Mouse (Mus musculus) liver, embryonic 12.5 days (tissue): ENCODE results near the gene Jazf1. TPM values are rescaled to one million over a fixed set of nuclear protein-coding genes. Genes with fewer than 3 reads are reported as not detected.

Experiments
- ATAC-seq: fragments of 200-750 bp; cut with Nextera tagmentation; 2 replicates; pipeline ENCODE4 v1.8.0; 2017; ENCODE audit warnings: moderate number of reproducible peaks, mild to moderate bottlenecking, moderate library complexity
- H3K27ac ChIP-seq: fragments of 300-500 bp; sonication (generic); 2 replicates; pipeline ENCODE4 v1.5.1; 2016; ENCODE audit warnings: mild to moderate bottlenecking
- H3K27me3 ChIP-seq: fragments of 300-500 bp; sonication (generic); replicated peaks from 2 replicates; pipeline ENCODE4 v1.6.1; 2016; ENCODE audit warnings: mild to moderate bottlenecking, moderate library complexity
- H3K36me3 ChIP-seq: fragments of 300-500 bp; sonication (generic); 2 replicates; pipeline ENCODE4 v1.6.1; 2016; ENCODE audit warnings: mild to moderate bottlenecking, moderate library complexity
- H3K4me1 ChIP-seq: fragments of 300-500 bp; sonication (generic); 2 replicates; pipeline ENCODE4 v1.6.1; 2016
- H3K4me2 ChIP-seq: fragments of 300-500 bp; sonication (generic); 2 replicates; pipeline ENCODE4 v1.6.1; 2016; ENCODE audit warnings: mild to moderate bottlenecking, moderate library complexity
- H3K4me3 ChIP-seq: fragments of 300-500 bp; sonication (generic); 2 replicates; pipeline ENCODE4 v1.5.1; 2016; ENCODE audit warnings: mild to moderate bottlenecking, moderate library complexity
- H3K9ac ChIP-seq: fragments of 300-500 bp; sonication (generic); 2 replicates; pipeline ENCODE4 v1.6.1; 2016; ENCODE audit warnings: mild to moderate bottlenecking, moderate library complexity
- H3K9me3 ChIP-seq: fragments of 300-500 bp; sonication (generic); replicated peaks from 2 replicates; pipeline ENCODE4 v1.6.1; 2016; ENCODE audit warnings: mild to moderate bottlenecking, moderate library complexity
- WGBS: fragments of 180-500 bp; shearing (Covaris S2); methylation state at CpG from one replicate; pipeline ENCODE4 v1.1.7; 2016; ENCODE audit not compliant: insufficient replicate concordance; 5-methylcytosine and 5-hydroxymethylcytosine counted together
- polyA plus RNA-seq: library from polyadenylated mRNA; unstranded; fragments of >200 nt; fragmentation: Nextera tagmentation; extraction: Ambion mirVana; gene quantifications from 2 replicates; pipeline ENCODE4 v1.2.1, GENCODE M21; 2016

Jazf1 gene
- polyA plus RNA-seq, 1 experiment from 2014 or later: 1.3 TPM

DNA sequence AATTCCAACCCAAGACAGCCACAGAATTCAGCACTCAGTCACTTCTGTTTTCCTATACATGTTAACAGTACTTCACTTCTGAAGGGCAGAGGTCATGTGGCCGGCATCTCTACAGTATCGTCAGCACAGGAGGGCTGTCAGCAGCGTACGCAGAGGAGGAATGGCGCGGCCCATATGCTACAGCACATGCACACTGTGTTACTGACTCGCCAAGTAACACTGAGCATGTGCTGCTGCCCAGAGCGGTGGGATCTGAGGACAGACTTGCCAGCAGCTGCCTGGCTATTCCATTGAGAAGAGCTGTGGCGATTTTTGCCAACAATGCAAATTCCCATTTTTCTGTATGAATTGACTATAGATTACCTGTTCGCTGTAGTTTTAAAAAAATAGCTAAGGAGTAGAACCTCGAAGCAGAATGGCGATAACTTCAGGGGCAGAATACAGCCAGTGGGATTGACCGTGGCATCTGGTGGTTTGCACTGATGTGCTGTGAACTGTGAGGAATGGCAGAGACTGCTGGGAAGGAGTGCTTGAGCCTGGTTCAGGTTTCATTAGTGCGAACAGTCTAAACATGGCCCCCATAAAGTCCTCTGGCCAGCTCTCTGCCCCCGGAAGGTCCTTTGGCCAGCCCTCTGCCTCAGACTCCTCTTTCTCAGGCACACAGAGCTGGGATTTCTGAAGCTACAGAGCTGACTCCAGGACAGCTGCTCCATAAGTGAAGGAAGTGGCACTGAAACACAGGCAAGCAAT is 232.1 kb downstream of the Jazf1 start:
- Histone ChIP-seq H3K4me2 (no peak overlapping the region), H3K36me3 (no peaks in the 10 kb centered on the region), H3K27me3 (no peaks in the 10 kb centered on the region), H3K4me1 (no peaks in the 10 kb centered on the region), H3K27ac (no peak overlapping the region), H3K4me3 (no peak overlapping the region), H3K9me3 (no peaks in the 10 kb centered on the region), H3K9ac (no peak overlapping the region)
- ATAC-seq: no peak
- WGBS: 75% methylated on average over 15 of the region's 15 CpGs

DNA sequence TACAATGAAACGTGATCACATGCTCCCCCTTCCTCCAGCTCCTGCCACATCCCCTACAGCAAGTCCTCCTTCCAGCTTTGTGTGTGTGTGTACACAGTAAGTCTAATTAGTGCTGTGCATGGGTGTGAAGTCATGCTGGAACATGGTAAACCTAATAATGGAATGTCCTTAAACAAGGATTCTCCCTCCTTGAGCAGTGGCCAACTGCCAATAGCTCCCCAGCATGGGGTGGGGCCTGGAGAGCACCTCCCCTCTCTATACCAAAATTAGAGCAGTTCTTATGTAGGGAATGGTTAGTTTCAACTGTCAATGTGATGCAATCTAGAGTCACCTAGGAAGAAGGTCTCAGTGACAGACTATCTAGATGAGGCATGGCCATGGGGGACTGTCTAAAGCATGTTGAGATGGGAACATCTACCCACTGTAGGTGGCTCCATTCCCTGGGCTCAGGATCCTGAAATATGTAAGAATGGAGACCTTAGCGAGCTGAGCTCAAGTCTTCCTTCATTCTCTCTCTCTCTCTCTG is 240.6 kb downstream of the Jazf1 start:
- Histone ChIP-seq H3K27ac (no peak overlapping the region), H3K4me2 (no peak overlapping the region), H3K27me3 (no peaks in the 10 kb centered on the region), H3K36me3 (no peaks in the 10 kb centered on the region), H3K9ac (no peak overlapping the region), H3K4me1 (no peaks in the 10 kb centered on the region), H3K4me3 (no peak overlapping the region), H3K9me3 (no peaks in the 10 kb centered on the region)
- 63% methylated on average over 2 of the region's 2 CpGs for WGBS
- no peak for ATAC-seq

DNA sequence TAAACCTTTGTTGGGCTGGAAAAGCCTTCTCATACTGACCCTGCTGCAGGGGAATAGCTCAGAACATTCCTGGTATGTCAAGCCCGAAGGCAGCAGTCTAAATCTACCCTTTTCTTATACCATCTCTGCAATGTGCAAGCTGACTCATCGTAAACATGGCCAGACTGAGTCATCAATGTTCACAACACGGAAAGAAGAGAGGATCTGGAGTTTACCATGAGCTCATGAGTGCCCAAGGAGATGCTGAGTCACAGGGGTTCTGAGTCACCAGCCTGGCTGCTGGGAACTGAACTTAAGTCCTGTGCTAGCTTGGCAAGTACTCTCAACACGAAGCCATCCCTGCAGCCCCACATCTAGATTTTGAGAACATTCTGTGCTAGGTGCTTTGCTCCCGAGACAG is 242.9 kb downstream of the Jazf1 start:
- Histone ChIP-seq H3K9me3 (no peaks in the 10 kb centered on the region), H3K27me3 (no peaks in the 10 kb centered on the region), H3K4me1 (no peaks in the 10 kb centered on the region), H3K4me3 (no peak overlapping the region), H3K36me3 (no peaks in the 10 kb centered on the region), H3K4me2 (no peak overlapping the region), H3K27ac (no peak overlapping the region), H3K9ac (no peak overlapping the region)
- 45% methylated on average over 5 of the region's 5 CpGs for WGBS
- peak; percentile 42 for ATAC-seq

DNA sequence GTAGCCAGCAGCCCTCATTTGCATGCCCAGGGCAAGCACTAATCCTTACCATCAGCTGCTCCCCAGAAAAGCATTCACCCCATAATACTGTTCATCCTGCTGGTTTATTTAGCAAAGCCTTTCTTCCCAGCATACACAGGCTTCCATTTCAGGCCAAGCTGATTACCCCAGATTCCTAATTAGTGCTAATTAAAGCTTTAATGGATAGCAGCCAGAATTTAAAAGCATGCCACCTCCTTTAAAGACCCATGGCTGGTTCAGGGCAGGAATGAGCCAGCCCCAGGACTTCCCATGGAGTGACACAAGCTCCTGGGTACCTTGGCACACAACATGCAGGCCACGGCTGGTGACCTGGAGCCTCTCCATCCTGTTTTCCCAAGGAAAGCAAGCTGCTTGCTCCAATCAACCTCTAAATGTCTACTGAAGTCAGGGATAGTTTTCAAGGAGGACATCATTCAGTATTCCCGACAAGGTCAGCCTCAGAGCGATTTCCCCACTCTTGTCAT is 243.4 kb downstream of the Jazf1 start:
- H3K4me2 ChIP-seq: no peak overlapping the region
- H3K9me3 ChIP-seq: no peaks in the 10 kb centered on the region
- ATAC-seq: no peak
- WGBS: 86% methylated on average over 3 of the region's 3 CpGs
- no peaks in the 10 kb centered on the region for H3K4me1 ChIP-seq
- no peaks in the 10 kb centered on the region for H3K27me3 ChIP-seq
- H3K4me3 ChIP-seq: no peak overlapping the region
- no peaks in the 10 kb centered on the region for H3K36me3 ChIP-seq
- no peak overlapping the region for H3K27ac ChIP-seq
- H3K9ac ChIP-seq: no peak overlapping the region

DNA sequence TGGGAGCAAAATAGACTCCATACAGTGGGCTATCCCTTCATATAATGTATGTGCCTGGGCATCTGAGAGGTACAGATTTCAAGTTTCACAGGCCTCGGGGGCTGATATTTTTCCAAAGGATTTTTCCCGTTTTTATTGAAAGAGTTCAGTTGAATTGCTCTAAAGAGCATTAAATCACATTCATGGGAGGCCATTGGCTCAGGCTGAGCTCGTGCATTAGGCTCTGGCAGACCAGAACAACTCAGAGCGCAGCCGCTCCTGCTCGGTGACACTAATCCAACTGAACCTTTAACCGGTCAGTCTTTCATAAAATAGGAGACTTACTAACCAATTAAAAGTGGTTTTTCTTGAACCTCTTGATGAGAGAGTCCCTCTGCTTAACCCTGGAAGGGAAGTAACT is 245.4 kb downstream of the Jazf1 start:
- H3K9ac ChIP-seq: no peak overlapping the region
- no peak for ATAC-seq
- no peak overlapping the region for H3K27ac ChIP-seq
- no peaks in the 10 kb centered on the region for H3K27me3 ChIP-seq
- no peaks in the 10 kb centered on the region for H3K36me3 ChIP-seq
- no peak overlapping the region for H3K4me2 ChIP-seq
- H3K4me3 ChIP-seq: no peak overlapping the region
- H3K4me1 ChIP-seq: no peaks in the 10 kb centered on the region
- no peaks in the 10 kb centered on the region for H3K9me3 ChIP-seq
- WGBS: 67% methylated on average over 7 of the region's 7 CpGs

DNA sequence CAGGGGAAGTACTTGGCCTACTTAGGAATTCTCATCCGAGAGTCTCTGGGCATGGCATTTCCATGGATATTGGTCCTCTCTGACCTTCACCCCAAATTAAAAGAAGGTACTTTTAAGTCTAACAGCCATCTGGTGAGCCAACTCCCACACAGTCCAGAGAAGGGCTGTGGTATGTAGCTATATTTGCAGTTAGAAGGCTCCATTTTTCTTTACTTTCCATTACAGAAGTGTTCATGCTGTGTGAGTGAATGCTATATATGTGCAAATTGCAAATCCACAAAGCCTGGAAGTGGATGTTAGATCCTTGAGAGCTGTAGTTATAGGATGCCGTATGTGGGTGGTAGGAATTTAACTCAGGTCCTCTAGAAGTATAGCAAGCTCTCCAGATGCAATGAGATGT is 245.8 kb downstream of the Jazf1 start:
- 65% methylated on average over 2 of the region's 2 CpGs for WGBS
- Histone ChIP-seq H3K27me3 (no peaks in the 10 kb centered on the region), H3K9ac (no peak overlapping the region), H3K4me1 (no peaks in the 10 kb centered on the region), H3K27ac (no peak overlapping the region), H3K4me2 (no peak overlapping the region), H3K9me3 (no peaks in the 10 kb centered on the region), H3K36me3 (no peaks in the 10 kb centered on the region), H3K4me3 (no peak overlapping the region)
- ATAC-seq: no peak

DNA sequence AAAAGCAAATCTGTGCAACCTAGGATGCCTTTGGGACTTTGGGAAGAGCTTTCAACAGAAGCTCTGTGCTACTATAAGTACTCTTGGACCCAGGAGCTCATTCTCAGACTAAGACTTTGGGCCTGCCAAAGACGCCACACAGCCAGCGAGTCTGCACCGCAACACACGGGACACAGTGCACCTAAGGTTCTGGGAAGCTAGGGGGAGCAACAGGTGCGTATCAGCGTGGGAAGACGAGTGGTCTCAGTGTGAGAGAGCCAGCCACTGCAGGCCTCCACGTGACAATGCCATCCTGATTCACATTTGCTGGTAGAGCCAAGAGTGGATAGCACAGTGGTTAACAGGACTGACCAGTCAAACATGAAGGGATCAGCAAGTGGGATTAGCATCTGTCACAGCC is 249.1 kb downstream of the Jazf1 start:
- 62% methylated on average over 8 of the region's 8 CpGs for WGBS
- Histone ChIP-seq H3K9me3 (no peaks in the 10 kb centered on the region), H3K4me3 (no peak overlapping the region), H3K4me1 (no peaks in the 10 kb centered on the region), H3K9ac (no peak overlapping the region), H3K36me3 (no peaks in the 10 kb centered on the region), H3K4me2 (no peak overlapping the region), H3K27ac (no peak overlapping the region), H3K27me3 (no peaks in the 10 kb centered on the region)
- ATAC-seq: no peak

DNA sequence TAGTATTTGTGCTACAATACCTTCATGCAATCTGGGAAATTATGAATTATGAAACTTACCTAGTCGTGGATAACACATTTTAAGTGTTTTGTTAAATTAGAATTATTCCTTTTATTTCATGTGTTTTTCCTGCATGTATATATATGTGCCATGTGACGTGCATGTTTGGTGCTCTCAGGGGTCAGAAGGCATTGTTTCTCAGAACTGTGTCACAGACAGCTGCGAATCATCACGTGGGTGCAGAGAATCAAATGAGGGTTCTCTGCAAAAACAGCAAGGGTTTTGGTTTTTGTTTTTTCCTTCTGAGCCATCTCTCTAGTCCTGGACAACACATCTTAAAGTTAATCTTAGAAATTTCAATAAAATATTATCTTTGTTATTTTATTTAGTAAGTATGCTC is 250.4 kb downstream of the Jazf1 start:
- Histone ChIP-seq H3K36me3 (no peaks in the 10 kb centered on the region), H3K27me3 (no peaks in the 10 kb centered on the region), H3K9me3 (no peaks in the 10 kb centered on the region), H3K4me2 (no peak overlapping the region), H3K4me3 (no peak overlapping the region), H3K4me1 (no peaks in the 10 kb centered on the region), H3K27ac (no peak overlapping the region), H3K9ac (no peak overlapping the region)
- WGBS: 63% methylated on average over 4 of the region's 4 CpGs
- ATAC-seq: no peak

DNA sequence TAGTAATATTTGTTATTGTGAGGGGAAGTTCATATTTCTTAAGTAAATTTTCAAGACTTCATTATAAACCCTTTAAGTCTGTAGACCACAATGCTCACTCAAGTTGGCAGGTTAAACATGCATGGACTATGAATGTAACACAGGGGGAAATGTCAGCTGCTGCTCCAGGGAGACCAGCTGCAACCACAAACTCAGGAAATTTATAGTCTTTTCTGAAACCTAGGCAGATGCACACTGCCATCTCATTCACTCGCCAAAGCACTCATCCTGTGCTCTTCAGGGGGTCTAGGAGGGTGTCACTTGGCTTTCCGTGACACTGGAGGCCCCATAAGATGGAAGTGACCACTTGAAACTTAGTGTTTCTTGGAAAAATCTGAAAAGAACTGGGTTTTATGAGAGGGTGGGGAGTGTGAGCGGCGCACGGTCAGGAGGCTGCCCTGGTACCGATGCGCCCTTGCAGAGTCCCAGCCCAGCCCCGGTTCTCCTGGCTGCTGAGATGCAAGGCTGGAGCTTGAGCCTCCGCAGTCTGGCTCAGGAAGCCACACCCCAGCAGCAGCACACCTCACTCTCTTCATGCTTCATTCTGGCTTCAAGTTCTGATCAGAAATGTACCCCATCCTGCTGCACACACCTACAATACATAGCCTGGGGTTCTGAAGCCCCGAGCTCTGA is 251.1 kb downstream of the Jazf1 start:
- no peaks in the 10 kb centered on the region for H3K9me3 ChIP-seq
- no peaks in the 10 kb centered on the region for H3K4me1 ChIP-seq
- no peak overlapping the region for H3K4me2 ChIP-seq
- no peak overlapping the region for H3K9ac ChIP-seq
- H3K27me3 ChIP-seq: no peaks in the 10 kb centered on the region
- H3K36me3 ChIP-seq: no peaks in the 10 kb centered on the region
- ATAC-seq: no peak
- WGBS: 75% methylated on average over 10 of the region's 10 CpGs
- no peak overlapping the region for H3K27ac ChIP-seq
- no peak overlapping the region for H3K4me3 ChIP-seq

DNA sequence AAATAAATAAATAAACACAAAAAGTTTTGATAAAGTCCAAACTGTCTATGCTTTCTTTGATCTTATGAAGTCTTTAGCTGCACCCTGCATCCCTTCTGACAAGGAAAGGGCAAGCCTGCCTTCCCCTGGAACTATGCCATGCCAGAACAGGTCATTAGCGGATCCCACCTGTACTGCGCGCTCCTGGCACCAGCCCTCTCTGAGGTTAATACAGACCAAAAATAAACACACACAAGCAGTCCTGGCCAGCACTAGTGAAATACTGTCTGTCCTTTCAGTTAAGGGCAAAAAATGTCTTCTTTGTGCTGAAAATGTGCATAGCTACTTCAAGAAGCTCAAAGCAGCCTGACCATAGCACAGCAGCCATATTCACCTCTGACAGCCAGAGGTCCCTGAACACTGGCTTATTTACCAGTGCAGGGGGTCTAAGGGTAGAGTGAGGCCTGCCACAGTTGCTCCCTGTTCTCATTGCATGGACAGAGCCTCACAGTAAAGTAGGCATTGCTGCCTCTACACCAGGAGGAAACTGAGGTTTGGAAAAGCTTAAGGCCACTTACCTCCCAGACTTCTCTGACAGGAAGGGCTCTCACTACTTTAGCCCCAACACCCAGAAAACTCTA is 263.1 kb downstream of the Jazf1 start:
- WGBS: 85% methylated on average over 3 of the region's 3 CpGs
- Histone ChIP-seq H3K4me3 (no peak overlapping the region), H3K27me3 (no peaks in the 10 kb centered on the region), H3K4me2 (no peak overlapping the region), H3K27ac (no peak overlapping the region), H3K36me3 (no peaks in the 10 kb centered on the region), H3K9me3 (no peaks in the 10 kb centered on the region), H3K4me1 (peaks cover 13% of the 10 kb centered on the region), H3K9ac (no peak overlapping the region)
- ATAC-seq: no peak

DNA sequence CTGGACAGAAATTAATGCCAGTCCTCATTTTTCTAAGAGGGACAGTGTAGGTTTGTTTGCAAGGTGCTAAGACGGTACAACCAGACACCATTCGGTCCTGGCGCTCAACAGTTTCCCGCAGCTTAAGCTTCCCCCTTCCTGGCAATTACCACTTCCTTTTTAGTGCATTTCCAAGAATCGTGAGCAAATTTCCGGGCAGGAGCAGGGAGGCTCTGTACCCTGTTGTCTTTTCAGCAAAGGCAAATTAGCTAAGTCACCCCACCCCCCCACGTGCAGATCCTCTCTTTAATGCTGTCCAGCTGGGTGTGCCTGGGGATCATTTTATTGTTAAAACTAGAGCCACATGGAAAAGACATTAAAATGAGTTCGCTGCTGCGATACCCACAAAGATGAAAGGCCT is 266.2 kb downstream of the Jazf1 start:
- WGBS: 30% methylated on average over 9 of the region's 9 CpGs
- H3K9me3 ChIP-seq: 0 out of 2 replicates have a peak, but pooled peaks cover 3% of the 10 kb centered on the region
- H3K27ac ChIP-seq: no peak overlapping the region
- no peak for ATAC-seq
- H3K36me3 ChIP-seq: no peaks in the 10 kb centered on the region
- H3K4me3 ChIP-seq: no peak overlapping the region
- peak overlapping the region; percentile 37 for H3K4me2 ChIP-seq
- peaks cover 13% of the 10 kb centered on the region for H3K4me1 ChIP-seq
- H3K9ac ChIP-seq: no peak overlapping the region
- H3K27me3 ChIP-seq: no peaks in the 10 kb centered on the region

DNA sequence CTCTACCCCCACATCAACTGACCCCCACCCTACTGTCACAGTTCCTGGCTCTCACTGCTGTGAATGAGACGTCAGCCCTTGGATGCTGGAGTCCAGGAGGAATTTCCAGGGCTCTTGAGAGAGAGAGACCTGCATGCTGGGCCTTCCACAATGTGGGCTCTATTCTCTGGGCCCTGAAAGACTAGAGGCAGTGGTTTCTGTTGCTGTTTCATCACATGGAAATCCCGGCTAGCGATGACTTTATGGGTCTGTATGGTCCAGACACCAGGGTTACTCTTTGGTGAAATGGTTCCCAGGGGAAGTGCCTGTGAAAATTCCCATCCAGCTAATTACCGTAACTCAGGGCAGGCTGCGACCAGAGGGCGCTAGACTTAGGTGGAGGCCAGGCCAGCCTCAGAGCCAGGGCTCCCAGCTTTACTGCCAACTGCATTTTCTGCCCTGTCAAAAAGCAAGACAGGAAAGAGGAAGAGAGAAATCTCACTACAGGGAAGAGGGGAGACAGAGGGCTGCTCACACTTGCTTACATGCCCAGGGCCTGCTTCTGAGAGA is 271.1 kb downstream of the Jazf1 start:
- ATAC-seq: no peak
- no peak overlapping the region for H3K9ac ChIP-seq
- no peak overlapping the region for H3K4me2 ChIP-seq
- no peaks in the 10 kb centered on the region for H3K36me3 ChIP-seq
- 0 out of 2 replicates have a peak, but pooled peaks cover 3% of the 10 kb centered on the region for H3K9me3 ChIP-seq
- H3K4me1 ChIP-seq: peaks cover 9% of the 10 kb centered on the region; the same call in 1 of the 2 replicates
- 45% methylated on average over 6 of the region's 6 CpGs for WGBS
- H3K27ac ChIP-seq: no peak overlapping the region
- H3K4me3 ChIP-seq: no peak overlapping the region
- H3K27me3 ChIP-seq: no peaks in the 10 kb centered on the region
